Mouse (Mus musculus) MEL (cell line): ENCODE measurements around the gene Ino80d. TPM values are rescaled to one million over a fixed set of nuclear protein-coding genes. Genes with fewer than 3 reads are reported as not detected.

Experiments
- DNase-seq: peaks from one replicate; pipeline ENCODE4 v3.0.0; 2011; ENCODE audit warnings: low read depth, low spot score
- H3K27ac ChIP-seq: 2 replicates; pipeline ENCODE4 v1.5.1; 2012; ENCODE audit warnings: low read depth, mild to moderate bottlenecking, control low read depth, low read length, moderate library complexity; ENCODE audit not compliant: control insufficient read depth
- H3K27me3 ChIP-seq, 2 experiments: fragments of 150-350 bp in 1 of 2; sonication (generic) in 1 of 2; 2 replicates each; pipeline ENCODE4 v1.6.1; 2012; ENCODE audit warnings: low read length in 2 of 2, mild to moderate bottlenecking in 2 of 2, improper control_type of control experiment in 1 of 2, moderate library complexity in 1 of 2; ENCODE audit not compliant: insufficient read depth in 2 of 2, control insufficient read depth in 1 of 2
- H3K36me3 ChIP-seq, 2 experiments: 2 replicates each; pipeline ENCODE4 v1.6.1; 2012 to 2014; ENCODE audit warnings: low read length in 2 of 2, improper control_type of control experiment in 1 of 2, inconsistent platforms in 1 of 2, mild to moderate bottlenecking in 1 of 2; ENCODE audit not compliant: insufficient read depth in 2 of 2, control insufficient read depth in 1 of 2
- H3K4me1 ChIP-seq, 2 experiments: fragments of 150-350 bp in 1 of 2; sonication (generic) in 1 of 2; 2 replicates each; pipeline ENCODE4 v1.6.1; 2012; ENCODE audit warnings: low read length in 2 of 2, improper control_type of control experiment in 1 of 2, mild to moderate bottlenecking in 1 of 2; ENCODE audit not compliant: insufficient read depth in 2 of 2, control insufficient read depth in 1 of 2
- H3K4me3 ChIP-seq, 2 experiments: fragments of 150-350 bp in 1 of 2; sonication (generic) in 1 of 2; 2 replicates each; pipeline ENCODE4 v1.5.1; 2012; ENCODE audit warnings: low read depth in 2 of 2, low read length in 2 of 2, mild to moderate bottlenecking in 2 of 2, moderate library complexity in 2 of 2, control low read depth in 1 of 2, improper control_type of control experiment in 1 of 2; ENCODE audit not compliant: control insufficient read depth in 1 of 2, insufficient read depth in 1 of 2
- H3K79me2 ChIP-seq: 2 replicates; pipeline ENCODE4 v1.6.1; 2012; ENCODE audit warnings: mild to moderate bottlenecking, low read length, moderate library complexity; ENCODE audit not compliant: control insufficient read depth, poor library complexity, insufficient read depth
- H3K9ac ChIP-seq: 2 replicates; pipeline ENCODE4 v1.6.1; 2012; ENCODE audit warnings: low read depth, mild to moderate bottlenecking, control low read depth, low read length, moderate library complexity; ENCODE audit not compliant: control insufficient read depth, poor library complexity, severe bottlenecking
- H3K9me3 ChIP-seq: fragments of 150-350 bp; sonication (generic); replicated peaks from 2 replicates; pipeline ENCODE4 v1.6.1; 2012; ENCODE audit warnings: mild to moderate bottlenecking, low read length, improper control_type of control experiment, moderate library complexity; ENCODE audit not compliant: insufficient read depth
- CHD1 ChIP-seq: IDR thresholded peaks from 2 replicates; pipeline ENCODE4 v1.6.1; 2012; ENCODE audit warnings: low read depth, mild to moderate bottlenecking, inconsistent platforms, low read length, improper control_type of control experiment
- CTCF ChIP-seq, 3 experiments: IDR thresholded peaks in 2 of 3; conservative IDR thresholded peaks in 1 of 3; 2 replicates each; pipeline ENCODE4 v1.5.1; 2011 to 2012; ENCODE audit warnings: low read length in 3 of 3, low read depth in 2 of 3, mild to moderate bottlenecking in 2 of 3, improper control_type of control experiment in 1 of 3, inconsistent platforms in 1 of 3, mixed read lengths in 1 of 3, moderate library complexity in 1 of 3; ENCODE audit not compliant: control insufficient read depth in 1 of 3, insufficient read depth in 1 of 3, poor library complexity in 1 of 3, severe bottlenecking in 1 of 3
- E2F4 ChIP-seq: IDR thresholded peaks from 2 replicates; pipeline ENCODE4 v1.6.1; 2011; ENCODE audit warnings: low read depth, low read length, improper control_type of control experiment, borderline replicate concordance
- ELF1 ChIP-seq: IDR thresholded peaks from 2 replicates; pipeline ENCODE4 v1.6.1; 2014; ENCODE audit warnings: low read depth, mild to moderate bottlenecking, inconsistent platforms, low read length, improper control_type of control experiment, moderate library complexity
- EP300 ChIP-seq, 2 experiments: IDR thresholded peaks; 2 replicates each; pipeline ENCODE4 v1.6.1; 2011; ENCODE audit warnings: improper control_type of control experiment in 2 of 2, low read length in 2 of 2, low read depth in 1 of 2, mild to moderate bottlenecking in 1 of 2
- GABPA ChIP-seq: IDR thresholded peaks from 2 replicates; pipeline ENCODE4 v1.6.1; 2012; ENCODE audit warnings: low read depth, mild to moderate bottlenecking, inconsistent platforms, low read length, improper control_type of control experiment, moderate library complexity
- GATA1 ChIP-seq: IDR thresholded peaks from 2 replicates; pipeline ENCODE4 v1.6.1; 2011; ENCODE audit warnings: low read depth, low read length, improper control_type of control experiment
- JUND ChIP-seq: IDR thresholded peaks from 2 replicates; pipeline ENCODE4 v1.6.1; 2011; ENCODE audit warnings: low read depth, mild to moderate bottlenecking, improper control_type of control experiment, low read length
- KAT2A ChIP-seq: conservative IDR thresholded peaks from 2 replicates; pipeline ENCODE4 v1.6.1; 2012; ENCODE audit warnings: low read depth, low read length, improper control_type of control experiment, inconsistent platforms
- MAFK ChIP-seq: IDR thresholded peaks from 2 replicates; pipeline ENCODE4 v1.6.1; 2011; ENCODE audit warnings: low read depth, mild to moderate bottlenecking, low read length, improper control_type of control experiment, borderline replicate concordance
- MEF2A ChIP-seq: IDR thresholded peaks from 2 replicates; pipeline ENCODE4 v1.6.1; 2014; ENCODE audit warnings: low read depth, mild to moderate bottlenecking, inconsistent platforms, low read length, improper control_type of control experiment; ENCODE audit not compliant: poor library complexity, insufficient replicate concordance, severe bottlenecking; ENCODE audit errors: extremely low read depth
- MYB ChIP-seq: IDR thresholded peaks from 2 replicates; pipeline ENCODE4 v1.6.1; 2011; ENCODE audit warnings: mild to moderate bottlenecking, low read depth, low read length, improper control_type of control experiment
- POLR2AphosphoS2 ChIP-seq: IDR thresholded peaks from 2 replicates; pipeline ENCODE4 v1.6.1; 2011; ENCODE audit warnings: low read length, improper control_type of control experiment
- POLR2AphosphoS5 ChIP-seq: IDR thresholded peaks from 2 replicates; pipeline ENCODE4 v1.6.1; 2012; ENCODE audit warnings: low read depth, borderline replicate concordance, mild to moderate bottlenecking, inconsistent platforms, low read length, moderate library complexity, mixed read lengths
- RAD21 ChIP-seq: IDR thresholded peaks from 2 replicates; pipeline ENCODE4 v1.6.1; 2011; ENCODE audit warnings: mild to moderate bottlenecking, low read depth, low read length, improper control_type of control experiment
- SIN3A ChIP-seq: IDR thresholded peaks from 2 replicates; pipeline ENCODE4 v1.6.1; 2012; ENCODE audit warnings: low read length, improper control_type of control experiment, inconsistent platforms
- SMC3 ChIP-seq: IDR thresholded peaks from 2 replicates; pipeline ENCODE4 v1.6.1; 2011; ENCODE audit warnings: low read depth, low read length, improper control_type of control experiment
- TAL1 ChIP-seq: IDR thresholded peaks from 2 replicates; pipeline ENCODE4 v1.6.1; 2012; ENCODE audit warnings: mild to moderate bottlenecking, inconsistent platforms, low read length, moderate library complexity, mixed read lengths
- UBTF ChIP-seq: IDR thresholded peaks from 2 replicates; pipeline ENCODE4 v1.6.1; 2012; ENCODE audit warnings: low read depth, mild to moderate bottlenecking, inconsistent platforms, low read length, improper control_type of control experiment, moderate library complexity, borderline replicate concordance; ENCODE audit not compliant: insufficient read depth
- ZNF384 ChIP-seq: IDR thresholded peaks from 2 replicates; pipeline ENCODE4 v1.6.1; 2012; ENCODE audit warnings: low read depth, mild to moderate bottlenecking, inconsistent platforms, low read length, improper control_type of control experiment
- polyA plus RNA-seq, 2 experiments: library from polyadenylated mRNA; stranded (reverse) in 1 of 2; unstranded in 1 of 2; fragments of >175 nt in 1 of 2; fragments of >200 nt in 1 of 2; gene quantifications; 2 replicates each; pipeline versions ENCODE4 v1.2.1 to v1.2.4; 2012; ENCODE audit warnings: low replicate concordance in 2 of 2, low read depth in 1 of 2; ENCODE audit not compliant: insufficient read length in 2 of 2, insufficient read depth in 1 of 2, missing spikeins in 1 of 2
- total RNA-seq: library from RNA; depleted of rRNA; stranded (reverse); fragments of 300-350 nt; gene quantifications from 2 replicates; pipeline ENCODE4 v1.2.3, GENCODE M21; 2012

Gene Ino80d
- total and polyA plus RNA-seq, 3 experiments: 4.0 to 5.8 TPM; not detected in 1

GRCm38 (mm10) chr1:62955340-62955739 lies 159.1 kb downstream of the Ino80d start:
- TF ChIP-seq GATA1 (no peak), POLR2AphosphoS2 (no peak), CHD1 (no peak)
- no peaks in the 10 kb centered on the region for H3K9me3 ChIP-seq

GRCm38 (mm10) chr1:62953036-62953435 lies 161.4 kb downstream of the Ino80d start:
- H3K9me3 ChIP-seq: no peaks in the 10 kb centered on the region
- no peaks in the 10 kb centered on the region for H3K36me3 ChIP-seq
- no peaks in the 10 kb centered on the region for H3K79me2 ChIP-seq
- H3K4me3 ChIP-seq: no peak overlapping the region
- H3K4me1 ChIP-seq: no peaks in the 10 kb centered on the region
- no peak overlapping the region for H3K9ac ChIP-seq
- TF ChIP-seq TAL1: no peak
- no peak for TF ChIP-seq GABPA
- no peak for TF ChIP-seq E2F4
- TF ChIP-seq EP300 (IDR thresholded peaks at IDR 0.05; ENCODE audit: low read depth in 1 of 2, low read length in 2 of 2): no peak
- H3K27me3 ChIP-seq: no peaks in the 10 kb centered on the region; a peak in 1 of 4 replicates
- no peak for DNase-seq
- H3K27ac ChIP-seq: no peak overlapping the region

More at GRCm38 (mm10) chr1:62955340-62955739, 159.1 kb downstream of the Ino80d start:
- Histone ChIP-seq H3K4me3 (no peak overlapping the region), H3K9ac (no peak overlapping the region), H3K27me3 (no peaks in the 10 kb centered on the region), H3K79me2 (no peaks in the 10 kb centered on the region), H3K36me3 (no peaks in the 10 kb centered on the region), H3K27ac (no peak overlapping the region), H3K4me1 (no peaks in the 10 kb centered on the region)
- DNase-seq: no peak

- Histone ChIP-seq H3K79me2 (no peaks in the 10 kb centered on the region), H3K9me3 (no peaks in the 10 kb centered on the region), H3K27me3 (no peaks in the 10 kb centered on the region; a peak in 1 of 4 replicates), H3K36me3 (no peaks in the 10 kb centered on the region), H3K4me3 (no peak overlapping the region), H3K4me1 (no peaks in the 10 kb centered on the region), H3K27ac (no peak overlapping the region), H3K9ac (no peak overlapping the region)
- TF ChIP-seq RAD21 (no peak), ELF1 (no peak), TAL1 (no peak), KAT2A (no peak), MAFK (no peak), MEF2A (no peak), ZNF384 (no peak), SMC3 (no peak), JUND (no peak), SIN3A (no peak), MYB (no peak), CTCF (IDR thresholded peaks at IDR 0.05 in 2 of 3, conservative IDR thresholded peaks at IDR 0.05 in 1 of 3; ENCODE audit: control insufficient read depth in 1 of 3, insufficient read depth in 1 of 3, low read depth in 2 of 3, low read length in 3 of 3, poor library complexity in 1 of 3, severe bottlenecking in 1 of 3) (no peak), UBTF (no peak), POLR2AphosphoS5 (no peak)
- DNase-seq: no peak
These were observed 162.1 kb downstream of the Ino80d start for GRCm38 (mm10) chr1:62952319-62952718.
